Mouse (Mus musculus): ENCODE results near the gene A430033K04Rik.

A430033K04Rik gene

GRCm38 (mm10) chr5:138697466-138697865 is 74.8 kb downstream of the A430033K04Rik start:
- no peak for DNase-seq

Data from thymus, postnatal 36 days (tissue).